Mouse (Mus musculus): ENCODE data around the gene Lactb.

Gene Lactb

DNA sequence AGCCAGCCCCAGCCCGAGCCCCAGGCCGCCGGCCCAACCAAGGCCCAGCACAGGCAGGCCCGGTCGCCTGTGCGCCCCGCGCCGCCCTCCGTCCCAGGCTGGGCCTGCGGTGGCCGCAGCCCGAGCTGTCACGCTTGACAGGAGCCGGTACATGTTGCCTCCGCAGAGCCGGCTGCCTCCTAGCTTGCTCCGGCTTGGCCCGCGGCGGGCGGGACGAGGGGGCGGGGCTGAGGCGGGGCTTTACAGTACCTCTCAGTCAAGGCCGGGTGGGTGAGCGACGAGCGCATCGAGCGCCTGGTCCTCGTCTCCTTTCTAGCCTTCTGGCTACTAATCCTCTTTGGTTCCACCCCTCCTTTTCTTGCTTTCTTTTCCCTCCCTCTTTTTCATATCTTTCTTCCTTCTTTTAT lies at the start of gene Lactb:
Gene Lactb (minus strand): TSS at position 246 of the 407 bp plus-strand sequence.
- DNase-seq: peak; percentile 98 to 99

DNA sequence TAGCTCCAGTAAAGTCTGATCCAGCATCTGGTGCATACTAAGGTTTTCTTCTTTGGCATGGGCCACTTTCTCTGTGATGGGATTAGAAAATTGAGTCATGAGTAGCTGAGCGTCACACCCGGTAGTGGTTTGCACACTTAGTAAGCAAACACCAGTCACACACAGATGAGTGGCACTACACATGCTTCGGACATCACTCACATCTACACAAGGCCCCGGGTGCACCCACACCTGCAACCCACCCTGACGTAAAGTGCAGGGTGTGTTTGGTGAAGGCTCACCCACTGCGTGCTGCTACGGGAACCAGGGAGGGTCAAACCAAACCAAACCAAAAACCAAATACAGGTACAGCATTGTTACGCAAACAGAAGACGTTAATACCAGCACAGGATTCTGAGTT lies 48.1 kb upstream of the Lactb start:
- no peak for DNase-seq

DNA sequence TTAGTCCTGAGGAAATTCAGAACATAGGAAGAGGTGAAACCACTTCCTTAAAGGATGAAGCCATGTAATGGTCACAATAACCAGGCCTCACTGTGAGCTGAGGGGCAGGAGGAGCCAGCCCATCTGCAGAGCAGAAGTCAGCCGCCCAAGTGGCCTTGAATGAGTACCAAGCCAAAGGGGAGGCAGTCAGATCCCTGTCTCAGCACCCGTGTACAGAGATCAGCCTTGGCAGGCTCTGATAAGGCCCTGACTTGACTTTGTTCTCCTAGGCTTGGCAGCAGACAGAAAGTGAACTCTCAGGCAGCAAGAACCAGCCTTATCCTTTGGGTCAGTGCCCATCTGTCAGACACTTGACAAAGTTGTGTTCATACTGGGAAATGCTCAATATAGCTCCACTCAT lies 44.8 kb upstream of the Lactb start:
- DNase-seq: no peak

DNA sequence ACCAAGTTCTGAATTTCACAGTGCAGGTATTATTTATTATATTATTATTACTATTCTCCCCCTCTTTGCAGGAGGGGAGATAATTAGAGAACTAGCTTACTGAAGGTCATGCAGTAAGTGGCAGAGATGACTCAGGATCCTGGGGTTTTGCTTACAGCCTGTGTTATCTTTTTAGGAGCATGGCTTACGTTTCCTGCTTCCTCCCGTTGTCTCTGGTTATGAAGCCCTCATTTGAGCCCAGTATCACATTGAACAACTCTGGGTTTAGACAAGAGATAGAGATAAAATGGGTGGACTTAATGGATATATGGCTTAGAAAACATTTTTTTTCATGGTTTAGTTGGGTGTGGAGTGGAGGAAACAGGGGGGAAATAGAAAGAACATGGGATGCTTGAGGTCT lies 38.2 kb upstream of the Lactb start:
- DNase-seq: no peak

DNA sequence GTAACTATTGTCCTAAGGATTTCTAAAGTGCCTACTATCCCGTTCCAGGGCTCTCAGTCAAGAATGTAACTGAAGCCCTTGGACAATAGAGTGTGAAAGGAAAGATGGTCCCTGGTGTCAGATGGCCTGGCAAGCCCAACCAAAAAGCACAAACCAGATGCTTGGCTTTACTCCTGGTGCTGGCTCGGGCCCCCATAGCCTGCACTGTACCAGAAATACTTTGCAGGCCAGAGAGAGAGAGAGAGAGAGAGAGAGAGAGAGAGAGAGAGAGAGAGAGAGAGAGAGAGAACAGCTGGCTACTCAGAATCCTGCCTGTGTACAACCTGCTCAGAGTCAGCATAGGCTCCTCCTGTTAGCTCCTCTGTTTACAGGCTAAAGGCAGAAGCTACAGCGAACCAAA lies 37.2 kb upstream of the Lactb start:
- peak; percentile 28 to 55 for DNase-seq

DNA sequence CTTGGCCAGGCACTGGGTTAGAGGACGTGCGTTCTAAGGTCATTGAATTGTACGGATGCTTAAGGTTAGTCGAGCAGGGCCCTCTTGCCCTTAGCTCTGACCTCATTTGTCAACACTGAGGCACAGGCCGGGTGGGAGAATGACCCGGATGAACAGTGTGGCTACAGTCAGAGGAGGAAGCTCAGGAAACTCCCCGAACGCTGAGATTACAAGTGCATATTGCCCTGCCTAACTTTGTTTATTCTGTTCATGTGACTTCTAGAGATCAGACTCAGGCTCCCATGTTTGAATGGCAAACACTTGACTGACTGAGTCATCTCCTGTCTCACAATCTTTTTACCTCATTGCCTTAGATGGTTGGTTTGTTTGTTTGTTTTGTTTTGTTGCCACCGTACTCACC lies 36.2 kb upstream of the Lactb start:
- DNase-seq: no peak

DNA sequence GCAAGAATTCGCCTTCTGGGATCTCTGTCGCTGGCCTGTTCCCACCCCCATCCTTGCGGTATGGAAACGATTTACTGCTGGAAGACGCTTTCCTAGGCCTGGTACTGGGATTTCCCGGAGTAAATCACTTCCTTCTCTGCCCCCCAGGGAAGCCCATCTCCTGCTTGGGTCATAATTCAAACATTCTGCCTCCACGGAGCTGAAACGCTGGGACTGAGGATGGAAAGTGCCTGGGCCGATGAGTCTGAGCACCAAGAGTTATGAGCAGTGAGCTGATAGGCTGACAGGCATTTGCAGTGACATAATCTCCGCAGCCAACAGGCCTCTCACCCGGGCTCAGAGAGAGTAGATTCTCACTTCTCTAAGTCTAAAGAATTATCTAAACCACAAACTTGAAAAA lies 33.5 kb upstream of the Lactb start:
- DNase-seq: no peak

DNA sequence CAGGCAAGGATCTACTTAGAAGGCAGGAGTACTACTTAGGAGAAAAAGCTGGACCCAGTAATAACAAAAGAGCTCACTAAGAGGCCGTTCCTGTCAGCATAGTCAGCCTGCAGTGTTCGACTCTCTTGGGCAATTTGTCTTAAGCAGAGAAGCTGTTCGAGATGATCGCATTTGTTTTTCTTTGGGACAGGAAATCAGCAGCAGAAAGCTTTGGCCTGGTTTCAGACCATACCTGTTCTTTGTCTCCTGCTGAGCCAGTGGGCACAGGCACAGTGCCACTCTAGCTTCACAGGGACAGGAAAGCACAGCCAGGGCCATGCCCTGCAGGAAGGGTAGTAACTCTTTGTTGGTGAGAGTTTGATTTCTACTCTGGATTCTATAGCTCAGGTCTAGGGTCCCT lies 31.1 kb upstream of the Lactb start:
- DNase-seq: no peak

DNA sequence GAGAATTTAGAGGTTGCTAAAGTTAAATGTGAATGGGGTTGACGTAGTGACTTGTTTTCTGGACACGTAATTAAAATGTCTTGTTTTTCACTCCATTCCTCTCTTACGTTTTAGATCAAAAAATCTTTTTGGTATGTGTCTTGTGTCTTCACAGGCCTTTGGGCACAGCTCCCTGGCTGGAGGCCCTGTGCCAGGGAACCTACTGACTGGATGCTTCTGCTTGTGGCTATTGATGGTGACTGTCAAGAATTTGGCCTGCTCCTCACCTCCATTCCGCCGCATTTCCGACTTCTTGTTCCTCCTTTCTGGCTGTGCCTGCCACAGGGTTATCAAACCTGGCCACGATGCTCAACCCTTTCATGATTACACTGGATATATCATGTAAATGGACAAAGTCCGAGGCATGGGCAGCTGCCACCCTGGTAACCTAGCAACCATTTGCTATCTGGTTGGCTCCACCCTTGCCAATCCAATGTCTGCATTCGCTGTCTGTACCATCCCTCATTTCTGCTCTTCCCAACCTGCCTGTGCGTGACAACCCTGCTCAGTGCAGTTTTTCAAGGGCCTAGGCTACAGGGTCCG lies 30.0 kb upstream of the Lactb start:
- DNase-seq: no peak

DNA sequence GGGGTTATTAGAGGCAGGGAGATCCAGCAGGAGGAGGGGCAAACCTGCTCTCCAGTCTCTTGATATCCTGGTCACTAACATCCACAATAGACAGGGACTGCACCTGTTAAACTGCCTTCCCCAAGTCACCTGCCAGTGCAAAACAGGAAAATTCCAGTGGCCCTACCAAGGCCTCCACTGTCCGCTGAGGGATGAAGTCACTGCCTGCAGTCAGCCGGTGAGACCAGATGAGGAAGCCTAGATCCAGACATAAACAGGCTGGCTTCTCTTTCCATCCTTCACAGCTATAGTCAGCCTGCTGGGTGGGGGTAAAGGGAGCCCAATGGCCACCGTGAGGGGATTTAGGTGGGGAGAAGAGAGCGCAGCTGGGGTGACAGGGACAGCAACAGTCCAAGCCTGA lies 28.4 kb upstream of the Lactb start:
- DNase-seq: no peak

DNA sequence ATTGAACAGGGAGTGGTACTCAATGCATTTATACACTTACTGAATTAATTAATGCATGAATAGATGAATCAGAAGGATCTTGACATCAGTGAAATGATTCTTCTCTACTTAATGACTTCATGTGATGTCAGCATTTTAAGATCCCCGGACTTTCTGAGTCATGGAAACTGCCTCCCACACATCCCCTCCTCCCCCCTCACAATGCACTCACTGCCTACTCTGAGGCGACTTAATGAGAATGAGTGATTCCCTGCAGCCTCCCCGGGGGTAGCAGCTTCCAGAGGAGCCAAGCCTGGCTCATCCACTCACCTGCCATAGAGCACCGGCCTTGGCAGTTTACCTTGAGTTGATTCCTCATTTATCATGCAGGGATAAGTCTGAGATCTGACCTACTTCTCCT lies 27.9 kb upstream of the Lactb start:
- no peak for DNase-seq

DNA sequence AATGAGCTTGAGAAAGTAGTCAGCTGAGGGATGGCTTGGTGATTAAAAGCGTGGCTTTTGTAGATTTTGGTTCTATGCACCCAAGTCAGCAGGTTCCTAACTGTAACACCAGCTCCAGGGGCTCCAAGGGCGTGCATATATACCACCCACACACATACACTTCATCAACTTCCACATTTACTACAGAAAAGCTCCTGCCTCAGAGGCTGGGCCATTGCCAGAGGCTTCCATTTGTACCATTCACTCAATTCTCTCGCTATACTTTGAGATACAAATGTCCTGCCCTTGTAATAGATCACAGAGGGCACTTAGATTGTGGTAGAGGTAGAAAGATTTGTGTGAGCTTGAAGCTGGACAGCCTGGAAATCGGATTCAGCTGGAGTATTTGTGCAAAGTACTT lies 26.2 kb upstream of the Lactb start:
- no peak for DNase-seq

DNA sequence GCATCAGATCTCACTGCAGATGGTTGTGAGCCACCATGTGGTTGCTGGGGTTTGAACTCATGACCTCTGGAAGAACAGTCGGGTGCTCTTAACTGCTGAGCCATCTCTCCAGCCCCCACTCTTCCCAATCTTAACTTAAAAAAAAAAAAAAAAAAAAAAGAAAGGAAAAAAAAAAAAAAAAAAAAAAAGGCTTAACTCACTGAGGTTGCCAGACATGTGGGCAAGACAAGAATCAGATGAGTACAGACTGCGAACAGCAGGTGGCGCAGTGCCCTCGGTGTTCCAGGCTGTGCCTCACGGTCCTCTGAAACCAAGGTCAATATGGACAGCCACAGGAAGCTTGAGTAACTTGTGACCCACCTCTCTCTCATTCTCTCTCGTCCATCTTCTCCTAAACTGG lies 25.8 kb upstream of the Lactb start:
- peak; percentile 88 to 92 for DNase-seq

DNA sequence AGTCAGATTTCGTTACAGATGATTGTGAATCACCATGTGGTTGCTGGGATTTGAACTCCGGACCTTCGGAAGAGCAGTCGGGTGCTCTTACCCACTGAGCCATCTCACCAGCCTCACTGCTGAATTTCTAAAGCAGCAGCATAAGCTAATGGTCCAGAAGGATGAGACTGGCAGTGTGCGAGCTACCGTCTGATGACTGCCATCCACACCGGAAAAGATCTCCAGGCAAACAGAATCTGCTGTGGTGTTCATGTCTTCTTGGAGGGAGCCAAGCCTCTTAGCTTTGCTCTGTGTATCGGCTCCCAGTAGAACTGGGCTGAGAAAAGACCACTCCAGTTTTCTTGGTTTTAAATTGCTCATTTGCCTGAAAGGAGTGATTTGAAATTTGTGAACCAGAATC lies 24.4 kb upstream of the Lactb start:
- no peak for DNase-seq

DNA sequence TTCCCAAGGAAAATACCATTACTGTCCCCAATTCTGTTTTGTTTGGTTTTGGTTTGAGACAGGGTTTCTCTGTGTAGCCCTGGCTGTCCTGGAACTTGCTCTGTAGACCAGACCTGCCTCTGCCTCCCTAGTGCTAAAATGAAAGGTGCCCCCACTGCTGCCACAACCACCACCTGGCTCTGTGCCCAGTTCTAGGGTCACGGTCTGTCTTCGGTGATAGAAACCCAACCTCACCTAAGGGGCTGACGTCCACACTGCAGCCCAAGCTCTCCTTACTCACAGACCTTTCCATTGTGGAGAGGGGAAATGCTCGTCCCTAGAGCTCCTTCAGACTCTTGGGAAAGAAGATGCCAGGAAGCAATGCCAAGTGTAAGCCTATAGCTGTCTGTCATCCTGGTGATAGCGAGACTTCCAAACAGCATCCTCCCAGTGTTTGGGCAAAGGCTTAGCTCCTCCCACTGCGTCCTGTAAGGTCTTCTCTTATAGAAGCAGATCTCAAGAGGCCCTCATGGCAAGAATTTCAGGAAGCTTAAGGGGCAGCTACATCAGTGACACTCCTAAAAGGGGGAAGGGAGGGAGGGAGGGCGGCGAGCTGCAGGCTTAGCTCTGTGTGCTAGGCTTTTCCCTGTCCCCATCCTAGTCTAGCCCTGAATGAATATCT lies 16.6 kb upstream of the Lactb start:
- no peak for DNase-seq

DNA sequence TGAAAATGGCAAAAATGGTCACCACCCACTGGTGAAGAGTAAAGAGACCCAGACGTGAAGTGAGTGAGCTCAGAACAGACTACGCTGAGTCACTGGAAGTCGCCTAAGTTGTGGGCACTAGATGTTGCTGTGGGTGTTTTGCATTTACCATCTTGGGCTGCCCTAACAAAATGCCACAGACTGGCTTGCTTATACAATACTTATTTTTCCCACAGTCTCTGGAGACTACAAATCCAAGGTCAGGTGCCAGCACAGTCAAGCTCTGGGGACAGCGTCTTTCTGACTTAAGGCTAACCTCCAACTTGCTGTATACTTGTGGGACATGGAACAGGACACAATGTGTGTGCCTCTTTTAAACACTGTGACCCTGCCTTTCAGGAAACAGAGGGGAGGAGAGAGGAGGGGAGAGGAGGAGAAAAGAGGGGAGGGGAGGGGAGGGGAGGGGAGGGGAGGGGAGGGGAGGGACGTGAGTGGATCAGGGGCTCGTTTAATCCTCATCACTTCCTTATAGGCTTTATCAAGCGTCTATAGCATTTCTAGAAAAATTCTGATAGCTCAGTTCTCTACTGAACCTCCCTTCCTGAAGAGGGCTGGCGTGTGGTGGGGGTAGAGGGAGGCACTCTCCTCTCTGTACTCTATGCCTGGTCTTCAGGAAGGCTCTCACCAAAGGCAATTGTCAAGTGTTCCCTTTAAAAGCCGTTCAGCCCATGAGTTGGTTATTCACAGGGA lies 15.9 kb upstream of the Lactb start:
- DNase-seq: no peak

DNA sequence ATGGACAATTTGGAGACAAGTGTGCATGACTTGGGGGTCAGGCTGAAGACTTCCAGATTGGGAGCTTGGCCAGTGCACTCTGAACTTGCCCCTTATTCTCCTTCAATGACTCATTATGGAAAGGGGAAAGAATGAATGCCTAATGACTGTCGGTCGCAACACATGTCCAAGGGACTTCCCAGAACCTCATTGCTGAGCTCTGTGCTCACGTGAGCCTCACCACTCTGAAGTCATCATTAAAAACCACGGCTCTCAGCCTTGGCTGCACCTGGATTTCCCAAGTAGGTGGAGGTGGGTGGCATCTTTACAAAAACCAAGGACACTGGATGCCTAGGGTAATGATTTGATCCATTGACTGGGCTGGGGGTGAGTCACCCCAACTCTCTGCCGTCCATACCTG lies 14.8 kb upstream of the Lactb start:
- no peak for DNase-seq

DNA sequence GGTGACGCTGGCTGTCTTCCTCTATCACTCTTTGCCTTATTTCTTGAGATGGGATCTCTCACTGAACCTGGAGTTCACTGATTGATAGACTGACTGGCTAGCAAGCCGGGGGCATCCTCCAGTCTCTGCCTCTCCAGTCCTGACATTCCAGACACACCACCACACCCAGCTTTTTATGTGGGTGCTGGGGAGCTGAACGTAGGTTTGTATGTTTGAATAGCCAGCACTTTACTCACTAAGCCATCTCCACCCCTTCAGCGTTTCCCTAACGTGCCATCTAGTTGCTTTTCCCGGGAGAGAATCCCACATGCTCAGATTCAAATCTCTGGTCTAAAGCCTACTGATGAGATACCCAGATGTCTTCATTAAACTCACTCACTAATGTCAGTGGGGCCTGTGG lies 14.3 kb upstream of the Lactb start:
- DNase-seq: no peak

DNA sequence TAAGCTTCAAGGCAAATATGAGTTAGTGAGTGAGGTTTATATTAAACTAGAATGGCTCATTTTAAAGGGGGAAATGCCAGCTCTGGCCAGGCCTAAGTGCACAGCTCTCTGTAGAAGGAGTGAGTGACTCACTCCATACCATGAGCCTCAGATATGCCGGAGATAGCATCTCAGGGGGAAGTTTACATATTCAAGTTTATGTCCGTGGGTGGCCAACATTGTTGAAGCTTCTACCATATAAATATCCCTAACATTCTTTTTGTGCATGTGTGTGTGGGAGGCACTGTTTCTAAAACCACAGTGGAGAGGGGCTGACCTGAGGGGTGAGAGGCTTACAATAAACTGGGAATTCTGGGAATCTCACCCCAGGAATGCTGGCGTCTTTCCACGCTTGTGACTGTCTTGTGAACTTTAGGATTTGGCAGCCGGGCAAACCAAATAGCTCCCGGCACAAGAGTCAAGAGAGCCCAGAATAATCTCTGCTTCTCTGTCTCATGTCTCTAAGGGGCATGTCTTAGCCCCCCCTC lies 13.7 kb upstream of the Lactb start:
- DNase-seq: peak; percentile 78 to 85

DNA sequence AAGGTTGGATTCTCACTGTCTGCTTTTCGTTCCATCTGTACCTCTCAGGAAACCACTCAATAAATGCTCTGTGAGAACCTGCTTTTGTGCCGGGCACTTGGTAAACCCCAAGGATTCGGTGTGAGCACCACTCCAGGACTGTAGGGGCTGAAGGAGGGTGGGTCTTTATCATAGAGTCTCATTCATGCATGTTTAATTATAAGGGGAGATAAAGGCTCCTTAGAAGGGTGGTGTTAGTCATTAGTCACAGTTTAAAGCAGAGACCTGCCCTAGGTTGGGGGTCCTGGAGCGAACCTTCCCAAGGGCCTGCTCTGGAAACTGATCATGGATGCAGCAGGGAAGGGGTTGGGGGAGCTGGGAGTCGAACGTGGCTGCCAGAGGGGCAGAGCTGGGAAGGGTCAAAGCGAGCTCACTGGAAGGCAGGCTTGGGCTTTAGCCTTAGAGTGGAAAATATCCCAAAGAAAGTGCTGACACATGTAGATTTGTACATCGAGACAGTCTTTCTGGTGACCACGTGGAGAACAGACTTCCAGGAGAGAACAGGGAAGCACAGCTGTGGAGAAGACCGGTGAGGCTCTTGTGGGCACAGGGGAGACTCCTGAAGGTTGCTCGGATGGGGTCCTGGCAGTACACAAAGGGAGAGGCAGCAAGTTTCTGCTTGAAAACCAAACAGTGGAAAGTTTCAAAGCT lies 13.1 kb upstream of the Lactb start:
- DNase-seq: peak in 1 of 2 experiments; percentile 18

DNA sequence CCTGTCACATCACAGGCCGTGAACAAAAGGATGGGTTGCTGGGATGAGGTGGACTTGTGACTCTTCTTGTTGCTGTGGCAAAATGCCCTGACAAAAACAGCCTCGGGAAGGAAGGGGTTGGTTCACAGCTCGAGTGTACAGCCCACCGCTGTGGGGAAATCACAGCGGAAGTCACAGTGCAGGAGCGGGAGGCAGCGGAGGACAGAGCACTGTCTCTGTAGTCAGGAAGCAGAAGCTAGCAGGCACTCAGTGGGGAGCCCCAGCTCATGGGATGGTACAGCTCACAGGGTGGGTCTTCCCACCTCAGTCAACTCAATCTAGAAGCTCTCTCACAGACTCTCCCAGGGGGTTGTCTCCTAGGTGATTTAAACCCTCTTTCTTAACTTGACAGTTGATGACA lies 10.1 kb upstream of the Lactb start:
- DNase-seq: no peak

DNA sequence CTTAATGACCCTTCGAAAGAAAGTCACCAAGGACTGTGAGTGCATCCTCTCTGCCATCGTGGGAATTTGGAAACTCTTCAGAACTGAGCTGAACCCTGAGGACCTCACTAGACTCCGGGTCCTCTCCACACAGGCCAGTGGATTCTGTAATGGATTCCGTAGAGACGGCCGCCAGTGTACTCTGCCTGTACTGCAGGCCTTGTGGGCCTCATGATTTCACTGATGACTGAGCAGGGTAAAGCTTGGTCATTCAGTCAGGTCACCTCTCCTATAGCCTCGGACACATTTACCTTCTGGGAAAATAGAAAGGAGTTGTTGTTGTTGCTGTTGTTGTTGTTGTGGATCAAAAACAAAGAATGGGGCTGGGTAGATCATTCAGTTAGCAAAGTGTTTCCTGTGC lies 6.8 kb upstream of the Lactb start:
- DNase-seq: no peak

DNA sequence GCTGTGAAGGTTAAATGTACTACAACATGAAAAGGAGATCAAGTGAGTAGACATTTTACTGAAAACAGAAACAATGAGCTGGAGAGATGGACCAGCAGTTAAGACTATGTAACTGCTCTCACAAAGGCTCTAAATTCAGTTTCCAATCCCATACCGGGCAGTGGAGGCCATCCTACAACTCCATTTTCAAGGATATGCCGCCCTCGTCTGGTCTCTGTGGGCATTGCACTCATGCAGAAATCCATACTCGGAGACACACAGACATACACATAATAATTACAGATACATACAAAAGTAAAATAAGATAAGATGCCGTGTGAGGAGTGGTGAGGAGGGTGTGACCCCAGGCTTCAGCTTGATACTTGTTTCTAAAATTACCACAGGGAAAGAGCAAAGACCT lies 5.2 kb upstream of the Lactb start:
- DNase-seq: peak; percentile 88 to 90

DNA sequence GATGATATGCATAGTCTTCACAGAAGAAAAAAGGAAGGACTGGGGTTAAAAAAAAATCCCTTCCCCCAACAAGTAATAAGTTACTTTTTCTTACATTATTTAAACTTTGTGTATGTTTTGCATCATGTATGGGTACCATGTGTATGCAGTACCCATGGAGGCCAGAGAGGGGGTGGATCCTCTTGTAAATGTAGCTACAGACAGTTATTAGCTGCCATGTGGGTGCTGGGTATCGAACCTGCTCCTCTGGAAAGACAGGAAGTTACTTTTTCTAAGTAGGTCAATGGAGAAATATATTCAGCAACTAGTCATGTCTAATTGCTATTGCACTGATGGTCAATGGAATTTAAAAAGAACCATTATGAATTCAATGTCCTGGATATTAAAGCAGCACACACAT lies 3.2 kb upstream of the Lactb start:
- DNase-seq: no peak

Measured in kidney, postnatal 4 days (tissue).